Mouse (Mus musculus) stomach, postnatal 0 days (tissue): Measurements from ENCODE around the gene Ntng2.

Source experiments
- CTCF ChIP-seq: IDR thresholded peaks from 2 replicates; pipeline ENCODE4 v1.5.1; 2016; ENCODE audit warnings: antibody characterized with exemption, low read depth, mild to moderate bottlenecking, moderate library complexity
- EP300 ChIP-seq: optimal IDR thresholded peaks from 2 replicates; pipeline ENCODE3; 2016; ENCODE audit warnings: antibody characterized with exemption

- TF ChIP-seq CTCF (no peak), EP300 (no peak)
These were observed 8.3 kb upstream of the Ntng2 start for GRCm38 (mm10) chr2:29261126-29261525.
